In genomic region chrX:153369780-153370179, GRCm38 (mm10) we compare ENCODE assay signal across 13 mouse cellular contexts.
DNase-seq lines count a peak whose midpoint lies in the region; ATAC-seq and TF ChIP-seq lines count a peak whose summit lies in the region.
"Had no signal": no experiment of that assay in that cellular context is flagged by ENCODE, and none has a peak within 500 bp of the region (broad histone marks: within the 10 kb centered on the region; RNA-seq: fewer than 3 reads in every experiment).

No protein-coding gene starts in this region.

- H3K4me3 ChIP-seq in embryonic facial prominence, embryonic 11.5 days (ENCODE audit: low read depth, low read length) = no peak overlapping the region
- H3K4me3 ChIP-seq in embryonic facial prominence, embryonic 10.5 days = no peak overlapping the region
- no peak overlapping the region for H3K4me3 ChIP-seq in lung, embryonic 14.5 days (ENCODE audit: low read depth, low read length)
- no peak overlapping the region for H3K4me3 ChIP-seq in heart, embryonic 11.5 days (ENCODE audit: low read depth, low read length)
- H3K4me3 ChIP-seq: kidney, embryonic 15.5 days; lung, embryonic 15.5 days had no signal

- no peak overlapping the region for H3K9ac ChIP-seq in embryonic facial prominence, embryonic 11.5 days (replicated peaks; ENCODE audit: low read length)
- no peak overlapping the region for H3K9ac ChIP-seq in lung, embryonic 14.5 days
- H3K9ac ChIP-seq in heart, embryonic 11.5 days (ENCODE audit: low read depth, low read length) = no peak overlapping the region
- H3K9ac ChIP-seq: kidney, embryonic 15.5 days; lung, embryonic 15.5 days had no signal

- no peaks in the 10 kb centered on the region for H3K4me1 ChIP-seq in embryonic facial prominence, embryonic 11.5 days (ENCODE audit: control insufficient read depth, insufficient read depth, low read length)
- H3K4me1 ChIP-seq in embryonic facial prominence, embryonic 10.5 days = no peaks in the 10 kb centered on the region
- H3K4me1 ChIP-seq in lung, embryonic 14.5 days (ENCODE audit: insufficient read depth) = no peaks in the 10 kb centered on the region
- no peaks in the 10 kb centered on the region for H3K4me1 ChIP-seq in heart, embryonic 11.5 days (ENCODE audit: control insufficient read depth, insufficient read depth, low read length)
- H3K4me1 ChIP-seq: kidney, embryonic 15.5 days; lung, embryonic 15.5 days had no signal

- no peak overlapping the region for H3K27ac ChIP-seq in embryonic facial prominence, embryonic 11.5 days (replicated peaks; ENCODE audit: low read depth, low read length)
- H3K27ac ChIP-seq in embryonic facial prominence, embryonic 10.5 days (replicated peaks) = no peak overlapping the region
- no peak overlapping the region for H3K27ac ChIP-seq in lung, embryonic 14.5 days (ENCODE audit: low read depth)
- no peak overlapping the region for H3K27ac ChIP-seq in heart, embryonic 11.5 days (ENCODE audit: low read depth, low read length)
- H3K27ac ChIP-seq: kidney, embryonic 15.5 days; lung, embryonic 15.5 days had no signal

- 30% methylated on average over 8 of the region's 8 CpGs for WGBS in embryonic facial prominence, embryonic 11.5 days
- WGBS in embryonic facial prominence, embryonic 10.5 days = 39% methylated on average over 8 of the region's 8 CpGs
- WGBS in lung, embryonic 14.5 days = 27% methylated on average over 8 of the region's 8 CpGs
- 35% methylated on average over 8 of the region's 8 CpGs for WGBS in heart, embryonic 11.5 days (ENCODE audit: insufficient replicate concordance)

- no peaks in the 10 kb centered on the region for H3K27me3 ChIP-seq in embryonic facial prominence, embryonic 11.5 days (ENCODE audit: control insufficient read depth, insufficient read depth, low read length)
- H3K27me3 ChIP-seq in embryonic facial prominence, embryonic 10.5 days (replicated peaks; ENCODE audit: low read depth, poor library complexity, severe bottlenecking) = no peaks in the 10 kb centered on the region
- H3K27me3 ChIP-seq in lung, embryonic 14.5 days (ENCODE audit: insufficient read depth, low read length) = no peaks in the 10 kb centered on the region
- H3K27me3 ChIP-seq in heart, embryonic 11.5 days (ENCODE audit: control insufficient read depth, insufficient read depth, low read length) = no peaks in the 10 kb centered on the region
- H3K27me3 ChIP-seq: lung, embryonic 15.5 days had no signal

- ATAC-seq in embryonic facial prominence, embryonic 11.5 days (replicated peaks; ENCODE audit: insufficient number of reproducible peaks, low FRiP score, low TSS enrichment, low read depth) = no peak
- no peak for ATAC-seq in lung, embryonic 14.5 days (ENCODE audit: insufficient read depth)
- no peak for ATAC-seq in cerebellum, adult (ENCODE audit: insufficient number of reproducible peaks, low FRiP score, low TSS enrichment)
- no peak for ATAC-seq in heart, embryonic 11.5 days (replicated peaks; ENCODE audit: insufficient number of reproducible peaks, low FRiP score, low TSS enrichment)

- H3K36me3 ChIP-seq in embryonic facial prominence, embryonic 11.5 days (replicated peaks; ENCODE audit: control insufficient read depth, insufficient read depth, low read depth, low read length) = no peaks in the 10 kb centered on the region
- H3K36me3 ChIP-seq in embryonic facial prominence, embryonic 10.5 days (replicated peaks) = no peaks in the 10 kb centered on the region
- no peaks in the 10 kb centered on the region for H3K36me3 ChIP-seq in lung, embryonic 14.5 days (ENCODE audit: insufficient read depth)
- H3K36me3 ChIP-seq in heart, embryonic 11.5 days (ENCODE audit: control insufficient read depth, insufficient read depth, low read length) = no peaks in the 10 kb centered on the region
- H3K36me3 ChIP-seq: kidney, embryonic 15.5 days; lung, embryonic 15.5 days had no signal

- no peak overlapping the region for H3K4me2 ChIP-seq in embryonic facial prominence, embryonic 11.5 days (ENCODE audit: low read depth, low read length)
- no peak overlapping the region for H3K4me2 ChIP-seq in lung, embryonic 14.5 days
- H3K4me2 ChIP-seq in heart, embryonic 11.5 days = no peak overlapping the region
- H3K4me2 ChIP-seq: kidney, embryonic 15.5 days; lung, embryonic 15.5 days had no signal

- H3K9me3 ChIP-seq in embryonic facial prominence, embryonic 11.5 days (replicated peaks; ENCODE audit: control insufficient read depth, low read length) = no peaks in the 10 kb centered on the region
- no peaks in the 10 kb centered on the region for H3K9me3 ChIP-seq in embryonic facial prominence, embryonic 10.5 days
- no peaks in the 10 kb centered on the region for H3K9me3 ChIP-seq in lung, embryonic 14.5 days (ENCODE audit: low read depth, low read length)
- no peaks in the 10 kb centered on the region for H3K9me3 ChIP-seq in heart, embryonic 11.5 days (replicated peaks; ENCODE audit: control insufficient read depth, low read length)
- H3K9me3 ChIP-seq: kidney, embryonic 15.5 days; lung, embryonic 15.5 days had no signal

- TF ChIP-seq CTCF in lung, embryonic 14.5 days (IDR thresholded peaks at IDR 0.05; ENCODE audit: low read depth) = peak; percentile 37; the same call in 1 of the 2 replicates

- peak; percentile 13 for DNase-seq in embryonic facial prominence, embryonic 11.5 days (ENCODE audit: low spot score)
- no peak for DNase-seq in embryonic facial prominence, embryonic 10.5 days (ENCODE audit: low spot score)
- DNase-seq in lung, embryonic 14.5 days = peak; percentile 33
- no peak for DNase-seq in lung, adult 18-20 months
- DNase-seq in NIH3T3 (ENCODE audit: low read depth) = peak; percentile 6
- DNase-seq in mesoderm, embryonic 11.5 days (ENCODE audit: low read depth, low spot score) = peak; percentile 8
- DNase-seq: adrenal gland, adult 2 months; cerebellum, adult 11 months; heart, postnatal 4 days had no signal

Comparison
In these comparisons a context has a peak if more than half of its experiments do, and no peak if none do; other contexts are left out.
1. DNase-seq: peak in embryonic facial prominence, embryonic 11.5 days (single experiment), lung, embryonic 14.5 days (single experiment), NIH3T3 (single experiment) and mesoderm, embryonic 11.5 days (single experiment); none in embryonic facial prominence, embryonic 10.5 days (single experiment) and lung, adult 18-20 months (0 of 2).